Mouse (Mus musculus): ENCODE measurements around the gene 1700030K09Rik.

DNA sequence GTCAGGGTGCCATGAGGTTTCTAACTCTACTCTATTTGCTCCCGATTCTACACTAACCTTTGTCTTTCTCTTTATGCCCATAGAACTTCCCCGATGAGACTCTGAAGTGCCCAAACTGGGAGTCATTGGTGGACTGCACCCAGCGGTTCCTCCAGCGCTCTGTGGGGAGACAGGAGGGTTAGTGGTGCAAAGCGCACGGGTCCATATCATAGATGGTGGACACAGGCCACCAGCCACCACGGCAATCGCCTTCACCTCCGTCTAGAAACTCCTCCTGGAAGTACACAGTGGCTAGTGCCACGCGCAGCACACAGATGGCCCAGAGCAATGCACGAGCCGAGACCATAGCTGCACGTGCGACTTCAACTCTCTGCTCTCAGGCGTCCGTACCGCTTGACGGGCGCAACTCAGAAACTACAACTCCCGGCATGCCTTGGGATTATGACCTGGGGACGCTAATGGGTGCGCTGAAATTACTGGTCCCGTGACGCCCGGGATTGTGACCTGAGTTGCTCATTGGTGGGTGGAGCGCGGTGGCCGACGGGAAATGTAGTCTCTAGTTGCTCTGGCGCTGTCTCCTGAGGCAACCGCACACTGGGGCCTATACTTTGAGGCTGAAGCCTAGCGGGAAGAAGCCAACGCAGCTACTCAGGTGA is at the start of gene 1700030K09Rik, which contains the start of gene Calr3:
- TF ChIP-seq CTCF (IDR thresholded peaks at IDR 0.05; ENCODE audit: control insufficient read depth, insufficient read depth, low read length): no peak
- TF ChIP-seq POLR2A (IDR thresholded peaks at IDR 0.05; ENCODE audit: borderline replicate concordance, control insufficient read depth, low read depth, low read length): peak; percentile 42; the same call in 1 of the 2 replicates
